Mouse (Mus musculus) liver, postnatal 0 days (tissue): ENCODE measurements around the gene Rexo5.

Experiments used
- CTCF ChIP-seq: sonication (generic); IDR thresholded peaks from 2 replicates; pipeline ENCODE4 v1.5.1; 2016; ENCODE audit warnings: antibody characterized with exemption, low read depth
- EP300 ChIP-seq: IDR thresholded peaks from 2 replicates; pipeline ENCODE4 v1.6.1; 2016; ENCODE audit warnings: antibody characterized with exemption, low read depth, mild to moderate bottlenecking

DNA sequence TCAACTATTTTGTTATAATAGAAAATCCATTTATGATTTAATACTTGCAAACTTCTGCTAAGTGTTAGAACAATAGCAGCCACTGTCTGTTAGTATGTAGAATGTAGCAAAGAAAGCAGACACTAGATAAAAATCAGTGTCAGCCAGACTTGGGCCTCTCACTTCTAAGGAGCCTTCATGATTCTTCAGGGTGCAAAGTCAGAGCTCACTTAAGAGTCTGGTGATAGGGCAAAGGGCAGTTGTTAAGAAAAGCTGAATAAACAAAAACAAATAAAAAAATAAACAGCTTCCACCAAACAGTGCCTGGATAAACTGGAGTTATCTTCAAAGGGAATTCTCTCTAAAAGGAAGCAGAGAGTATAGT, 67.1 kb downstream of the Rexo5 start:
- TF ChIP-seq EP300 (no peak), CTCF (no peak)
